Mouse (Mus musculus) heart, adult 2 months (tissue): ENCODE data around the gene Zpbp2.

Experiments
- CTCF ChIP-seq: fragments of 200-600 bp; IDR thresholded peaks from 2 replicates; pipeline ENCODE4 v1.8.1; 2022; ENCODE audit warnings: antibody characterized with exemption, mild to moderate bottlenecking, moderate library complexity
- POLR2A ChIP-seq: fragments of 200-500 bp; IDR thresholded peaks from 2 replicates; pipeline ENCODE4 v1.6.1; 2011; ENCODE audit warnings: mild to moderate bottlenecking, low read depth, low read length, control low read depth; ENCODE audit not compliant: insufficient read depth

DNA sequence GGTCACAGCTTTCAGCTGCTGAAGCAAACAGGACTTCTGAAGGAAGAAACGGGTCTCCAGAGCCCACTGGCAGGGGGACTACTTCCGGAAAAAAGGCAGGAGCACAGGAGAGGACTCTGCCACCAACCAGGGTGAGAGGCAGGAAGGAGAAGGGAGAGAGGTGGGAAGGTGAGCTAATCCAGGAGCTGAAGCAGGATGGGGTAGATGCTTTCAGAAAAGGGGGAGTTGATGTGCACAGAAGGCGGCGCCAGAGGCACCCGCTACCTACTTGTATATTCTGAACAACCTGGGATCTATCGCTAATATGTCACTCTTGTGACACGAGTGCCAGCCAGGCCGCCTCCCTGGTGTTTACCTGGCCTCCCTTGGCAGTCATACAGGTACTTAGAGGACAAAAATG lies 47.1 kb downstream of the Zpbp2 start, which contains the start of gene Lrrc3c:
- TF ChIP-seq POLR2A (no peak), CTCF (no peak)
